Mouse (Mus musculus) thymus, adult 2 months (tissue): Measurements from ENCODE around the gene Mcl1. TPM values are rescaled to one million over a fixed set of nuclear protein-coding genes. Genes with fewer than 3 reads are reported as not detected.
A peak's percentile ranks its signal among the peaks of the same experiment; 100 is the strongest.

Experiments
- DNase-seq: peaks from one replicate; pipeline ENCODE4 v3.0.0; 2021
- H3K27ac ChIP-seq: fragments of 200-500 bp; 2 replicates; pipeline ENCODE4 v1.5.1; 2012; ENCODE audit warnings: low read length, control low read depth; ENCODE audit not compliant: control insufficient read depth, insufficient read depth
- H3K27me3 ChIP-seq: fragments of 200-500 bp; 2 replicates; pipeline ENCODE4 v1.6.1; 2012; ENCODE audit warnings: mild to moderate bottlenecking, low read length, moderate library complexity, mixed read lengths; ENCODE audit not compliant: control insufficient read depth, insufficient read depth
- H3K36me3 ChIP-seq: fragments of 200-500 bp; 2 replicates; pipeline ENCODE4 v1.6.1; 2012; ENCODE audit warnings: mild to moderate bottlenecking, low read length, moderate library complexity; ENCODE audit not compliant: control insufficient read depth, insufficient read depth
- H3K4me1 ChIP-seq: fragments of 200-500 bp; replicated peaks from 2 replicates; pipeline ENCODE4 v1.6.1; 2012; ENCODE audit warnings: low read length; ENCODE audit not compliant: control insufficient read depth, insufficient read depth
- H3K4me3 ChIP-seq: fragments of 200-500 bp; 2 replicates; pipeline ENCODE4 v1.5.1; 2012; ENCODE audit warnings: mild to moderate bottlenecking, low read length, control low read depth, moderate library complexity; ENCODE audit not compliant: control insufficient read depth, insufficient read depth
- CTCF ChIP-seq: fragments of 200-500 bp; IDR thresholded peaks from 2 replicates; pipeline ENCODE4 v1.5.1; 2012; ENCODE audit warnings: mild to moderate bottlenecking, control low read depth, low read length, moderate library complexity, borderline replicate concordance; ENCODE audit not compliant: control insufficient read depth, poor library complexity, insufficient read depth; ENCODE audit errors: extremely low read depth
- POLR2A ChIP-seq: fragments of 200-500 bp; IDR thresholded peaks from 2 replicates; pipeline ENCODE4 v1.6.1; 2012; ENCODE audit warnings: mild to moderate bottlenecking, low read length, control low read depth, moderate library complexity; ENCODE audit not compliant: control insufficient read depth, poor library complexity, insufficient read depth; ENCODE audit errors: extremely low read depth
- WGBS: fragments of 180-500 bp; shearing (Covaris S2); methylation state at CpG from one replicate; pipeline ENCODE4 v1.1.7; 2018; 5-methylcytosine and 5-hydroxymethylcytosine counted together
- polyA plus RNA-seq: library from polyadenylated mRNA; depleted of rRNA; stranded (reverse); fragments of >200 nt; gene quantifications from 2 replicates; pipeline ENCODE4 v1.2.3, GENCODE M21; 2012

Mcl1 gene
- polyA plus RNA-seq, 1 experiment: 145 TPM

- TF ChIP-seq CTCF (0 out of 2 replicates have a peak, but pooled peaks have one; percentile 36), POLR2A (peak; percentile 45; the same call in 1 of the 2 replicates)
- peak; percentile 96 for DNase-seq
- Histone ChIP-seq H3K4me3 (peak within 1 kb of the TSS; percentile 72), H3K27ac (peak within 1 kb of the TSS; percentile 69; the same call in 1 of the 2 replicates), H3K4me1 (peaks cover 4% of the 10 kb centered on the region; the same call in 1 of the 2 replicates), H3K36me3 (peaks cover 31% of the 10 kb centered on the region), H3K27me3 (no peaks in the 10 kb centered on the region)
- WGBS: under 1% methylated on average over 44 of the region's 44 CpGs
Measured at GRCm38 (mm10) chr3:95624628-95625503, 33.7 kb upstream of the Mcl1 start, which contains the start of gene Ensa. TSS of gene Ensa (plus strand) at chr3:95624993.

- no peak overlapping the region for H3K4me3 ChIP-seq
- DNase-seq: no peak
- no peak for TF ChIP-seq CTCF
- TF ChIP-seq POLR2A: no peak
- no peak overlapping the region for H3K27ac ChIP-seq
- peaks cover 53% of the 10 kb centered on the region for H3K36me3 ChIP-seq
- H3K4me1 ChIP-seq: peaks cover 4% of the 10 kb centered on the region; the same call in 1 of the 2 replicates
- 92% methylated on average over 5 of the region's 5 CpGs for WGBS
- H3K27me3 ChIP-seq: no peaks in the 10 kb centered on the region
Measured at GRCm38 (mm10) chr3:95627763-95628162, 30.8 kb upstream of the Mcl1 start.

GRCm38 (mm10) chr3:95629755-95630154 is 28.8 kb upstream of the Mcl1 start:
- Histone ChIP-seq H3K36me3 (peaks cover 66% of the 10 kb centered on the region), H3K27me3 (no peaks in the 10 kb centered on the region), H3K4me1 (peaks cover 4% of the 10 kb centered on the region; the same call in 1 of the 2 replicates), H3K4me3 (no peak overlapping the region), H3K27ac (no peak overlapping the region)
- WGBS: 95% methylated on average over 4 of the region's 4 CpGs
- no peak for DNase-seq
- TF ChIP-seq CTCF: no peak
- no peak for TF ChIP-seq POLR2A

GRCm38 (mm10) chr3:95630856-95631255 is 27.7 kb upstream of the Mcl1 start:
- H3K4me3 ChIP-seq: no peak overlapping the region
- H3K27ac ChIP-seq: no peak overlapping the region
- H3K27me3 ChIP-seq: no peaks in the 10 kb centered on the region
- DNase-seq: no peak
- TF ChIP-seq CTCF (no peak), POLR2A (no peak)
- no peaks in the 10 kb centered on the region for H3K4me1 ChIP-seq
- 48% methylated on average over 3 of the region's 3 CpGs for WGBS
- H3K36me3 ChIP-seq: peaks cover 76% of the 10 kb centered on the region

- H3K27ac ChIP-seq: no peak overlapping the region
- peaks cover 81% of the 10 kb centered on the region for H3K36me3 ChIP-seq
- no peaks in the 10 kb centered on the region for H3K4me1 ChIP-seq
- WGBS: 89% methylated on average over 6 of the region's 6 CpGs
- no peak for TF ChIP-seq POLR2A
- TF ChIP-seq CTCF: no peak
- no peak overlapping the region for H3K4me3 ChIP-seq
- no peaks in the 10 kb centered on the region for H3K27me3 ChIP-seq
- no peak for DNase-seq
Measured at GRCm38 (mm10) chr3:95631304-95631703, 27.3 kb upstream of the Mcl1 start.

- Histone ChIP-seq H3K4me1 (no peaks in the 10 kb centered on the region), H3K36me3 (peaks cover 73% of the 10 kb centered on the region)
- DNase-seq: no peak
Measured at GRCm38 (mm10) chr3:95632648-95633588, 25.7 kb upstream of the Mcl1 start.

More at GRCm38 (mm10) chr3:95632648-95633588, 25.7 kb upstream of the Mcl1 start:
- no peak for TF ChIP-seq CTCF
- TF ChIP-seq POLR2A: no peak
- no peaks in the 10 kb centered on the region for H3K27me3 ChIP-seq
- no peak overlapping the region; the same call in 1 of the 2 replicates for H3K27ac ChIP-seq
- H3K4me3 ChIP-seq: no peak overlapping the region
- WGBS: 90% methylated on average over 12 of the region's 12 CpGs
